Mouse (Mus musculus) lung, postnatal 0 days (tissue): ENCODE data around the gene Zc3h13.

Source experiments
- CTCF ChIP-seq: IDR thresholded peaks from 2 replicates; pipeline ENCODE4 v1.5.1; 2016; ENCODE audit warnings: antibody characterized with exemption, mild to moderate bottlenecking
- EP300 ChIP-seq: IDR thresholded peaks from 2 replicates; pipeline ENCODE4 v1.6.1; 2016; ENCODE audit warnings: antibody characterized with exemption, mild to moderate bottlenecking, control low read depth

DNA sequence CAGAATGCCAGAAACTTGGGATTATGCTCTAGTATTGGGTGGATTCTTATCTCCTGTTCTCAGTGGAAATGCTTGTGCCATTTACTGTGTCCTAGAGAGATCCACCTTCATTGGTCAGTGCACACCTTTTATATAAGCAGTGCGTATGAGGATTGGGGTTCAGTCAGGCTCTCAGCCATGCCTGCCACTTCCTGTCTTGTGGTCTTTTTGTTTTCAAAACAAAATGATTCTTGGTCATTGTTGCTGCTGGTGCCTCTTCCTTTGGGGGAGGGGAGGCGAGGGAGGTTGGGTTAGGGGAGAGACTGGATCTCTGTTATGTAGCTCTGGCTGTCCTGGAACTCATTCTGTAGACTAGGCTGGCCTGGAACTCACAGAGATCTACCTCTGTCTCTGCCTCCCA is 34.6 kb downstream of the Zc3h13 start:
- TF ChIP-seq CTCF, result no peak
- no peak for TF ChIP-seq EP300
